Mouse (Mus musculus): ENCODE data around the gene Foxp1. TPM values are rescaled to one million over a fixed set of nuclear protein-coding genes. Genes with fewer than 3 reads are reported as not detected.
A peak's percentile ranks its signal among the peaks of the same experiment; 100 is the strongest.

The Foxp1 gene
- polyA plus RNA-seq, 1 experiment from 2014 or later, result 141 TPM

DNA sequence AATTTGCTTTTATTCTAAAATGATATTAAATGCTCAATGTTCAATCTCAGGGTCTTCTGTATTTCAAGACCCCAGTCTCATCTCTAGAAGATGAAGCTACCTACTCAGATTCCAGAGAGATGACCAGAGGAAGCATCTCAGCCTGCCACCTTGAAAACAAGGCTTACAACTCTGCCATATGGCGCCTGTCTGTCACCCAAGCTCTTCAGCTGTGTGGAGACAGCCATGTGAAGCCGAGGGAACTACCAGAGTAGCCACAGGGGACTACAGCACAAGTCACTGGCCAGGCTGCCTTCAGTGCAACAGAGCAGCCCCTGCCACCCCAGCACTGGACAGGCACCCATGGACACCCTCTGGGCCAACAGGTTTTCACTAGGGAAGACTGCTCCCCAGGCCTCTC lies 145.4 kb downstream of the Foxp1 start:
- no peak overlapping the region for H3K27ac ChIP-seq
- 0 out of 2 replicates have a peak overlapping the region, but pooled peaks have one; percentile 13 for H3K9ac ChIP-seq
- peaks cover 65% of the 10 kb centered on the region for H3K4me1 ChIP-seq
- no peak for ATAC-seq (ENCODE audit: low FRiP score, low read depth)
- 34% methylated on average over 2 of the region's 2 CpGs for WGBS
- H3K4me3 ChIP-seq, result no peak overlapping the region
- no peaks in the 10 kb centered on the region for H3K9me3 ChIP-seq
- H3K4me2 ChIP-seq (replicated peaks), result no peak overlapping the region
- H3K27me3 ChIP-seq, result 0 out of 2 replicates have a peak, but pooled peaks cover 3% of the 10 kb centered on the region
- H3K36me3 ChIP-seq, result no peaks in the 10 kb centered on the region

GRCm38 (mm10) chr6:99376721-99377120 lies 145.8 kb downstream of the Foxp1 start:
- 0 out of 2 replicates have a peak, but pooled peaks cover 3% of the 10 kb centered on the region for H3K27me3 ChIP-seq
- H3K4me1 ChIP-seq, result peaks cover 65% of the 10 kb centered on the region
- no peak overlapping the region for H3K9ac ChIP-seq
- no peak for ATAC-seq (ENCODE audit: low FRiP score, low read depth)
- H3K27ac ChIP-seq, result peak overlapping the region; percentile 22; the same call in 1 of the 2 replicates
- H3K9me3 ChIP-seq, result no peaks in the 10 kb centered on the region
- no peak overlapping the region for H3K4me3 ChIP-seq
- WGBS, result 31% methylated on average over 8 of the region's 8 CpGs
- 0 out of 2 replicates have a peak overlapping the region, but pooled peaks have one; percentile 7 for H3K4me2 ChIP-seq (replicated peaks)
- H3K36me3 ChIP-seq, result no peaks in the 10 kb centered on the region

- Histone ChIP-seq H3K4me1 (peaks cover 65% of the 10 kb centered on the region), H3K9ac (no peak overlapping the region), H3K27me3 (0 out of 2 replicates have a peak, but pooled peaks cover 3% of the 10 kb centered on the region), H3K9me3 (no peaks in the 10 kb centered on the region), H3K4me3 (no peak overlapping the region), H3K36me3 (no peaks in the 10 kb centered on the region), H3K4me2 (replicated peaks) (no peak overlapping the region), H3K27ac (no peak overlapping the region)
- 38% methylated on average over 6 of the region's 6 CpGs for WGBS
- no peak for ATAC-seq (ENCODE audit: low FRiP score, low read depth)
These were observed 146.7 kb downstream of the Foxp1 start for GRCm38 (mm10) chr6:99375865-99376264.

GRCm38 (mm10) chr6:99375376-99375775 lies 147.1 kb downstream of the Foxp1 start:
- no peak overlapping the region for H3K9ac ChIP-seq
- H3K9me3 ChIP-seq, result no peaks in the 10 kb centered on the region
- H3K27ac ChIP-seq, result no peak overlapping the region
- H3K4me3 ChIP-seq, result no peak overlapping the region
- H3K27me3 ChIP-seq, result 0 out of 2 replicates have a peak, but pooled peaks cover 3% of the 10 kb centered on the region
- ATAC-seq (ENCODE audit: low FRiP score, low read depth), result peak; percentile 21; the same call in 1 of the 2 replicates
- no peak overlapping the region for H3K4me2 ChIP-seq (replicated peaks)
- 50% methylated on average over 4 of the region's 4 CpGs for WGBS
- peaks cover 65% of the 10 kb centered on the region for H3K4me1 ChIP-seq
- H3K36me3 ChIP-seq, result no peaks in the 10 kb centered on the region

- peaks cover 60% of the 10 kb centered on the region for H3K4me1 ChIP-seq
- 58% methylated on average over 19 of the region's 19 CpGs for WGBS
- no peak overlapping the region for H3K9ac ChIP-seq
- no peaks in the 10 kb centered on the region for H3K9me3 ChIP-seq
- no peak overlapping the region for H3K4me2 ChIP-seq (replicated peaks)
- 0 out of 2 replicates have a peak, but pooled peaks cover 3% of the 10 kb centered on the region for H3K27me3 ChIP-seq
- ATAC-seq (ENCODE audit: low FRiP score, low read depth), result peak; percentile 33; the same call in 1 of the 2 replicates
- H3K36me3 ChIP-seq, result no peaks in the 10 kb centered on the region
- no peak overlapping the region; the same call in 1 of the 2 replicates for H3K27ac ChIP-seq
- H3K4me3 ChIP-seq, result no peak overlapping the region
These were observed 147.9 kb downstream of the Foxp1 start for GRCm38 (mm10) chr6:99374448-99375271.

DNA sequence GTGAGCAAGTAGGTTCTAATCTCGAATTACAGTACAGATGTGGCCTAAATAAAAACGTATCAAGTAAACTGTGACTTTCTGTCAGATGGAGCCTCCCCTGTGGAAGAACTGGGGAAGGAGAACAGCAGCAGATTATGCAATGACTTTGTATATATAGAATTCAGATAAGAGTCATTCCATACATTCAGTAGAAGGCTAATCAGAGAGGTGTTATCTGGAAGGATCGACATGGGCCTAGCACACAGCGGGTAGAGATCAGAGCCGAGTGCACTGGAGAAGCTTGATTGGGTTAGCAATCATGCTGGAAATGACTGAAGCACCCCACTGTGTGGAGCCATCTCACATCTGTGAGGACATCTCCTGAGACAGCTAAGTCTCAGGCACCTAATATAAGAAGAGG lies 150.1 kb downstream of the Foxp1 start:
- Histone ChIP-seq H3K4me3 (no peak overlapping the region), H3K9ac (no peak overlapping the region), H3K4me2 (replicated peaks) (no peak overlapping the region), H3K9me3 (no peaks in the 10 kb centered on the region), H3K4me1 (peaks cover 38% of the 10 kb centered on the region), H3K36me3 (no peaks in the 10 kb centered on the region; the same call in 1 of the 2 replicates), H3K27ac (no peak overlapping the region), H3K27me3 (0 out of 2 replicates have a peak, but pooled peaks cover 3% of the 10 kb centered on the region)
- no peak for ATAC-seq (ENCODE audit: low FRiP score, low read depth)
- WGBS, result 83% methylated on average over 5 of the region's 5 CpGs

- peaks cover 34% of the 10 kb centered on the region for H3K4me1 ChIP-seq
- H3K9ac ChIP-seq, result no peak overlapping the region
- H3K36me3 ChIP-seq, result peaks cover 2% of the 10 kb centered on the region; the same call in 1 of the 2 replicates
- no peak overlapping the region for H3K4me3 ChIP-seq
- no peak for ATAC-seq (ENCODE audit: low FRiP score, low read depth)
- no peak overlapping the region for H3K27ac ChIP-seq
- 83% methylated on average over 6 of the region's 6 CpGs for WGBS
- H3K4me2 ChIP-seq (replicated peaks), result no peak overlapping the region
- no peaks in the 10 kb centered on the region for H3K9me3 ChIP-seq
- 0 out of 2 replicates have a peak, but pooled peaks cover 3% of the 10 kb centered on the region for H3K27me3 ChIP-seq
These were observed 150.5 kb downstream of the Foxp1 start for GRCm38 (mm10) chr6:99372016-99372415.

GRCm38 (mm10) chr6:99369931-99370330 lies 152.6 kb downstream of the Foxp1 start:
- Histone ChIP-seq H3K4me3 (no peak overlapping the region), H3K9ac (no peak overlapping the region), H3K36me3 (peaks cover 11% of the 10 kb centered on the region; the same call in 1 of the 2 replicates), H3K9me3 (no peaks in the 10 kb centered on the region), H3K4me2 (replicated peaks) (no peak overlapping the region), H3K4me1 (peaks cover 13% of the 10 kb centered on the region), H3K27ac (no peak overlapping the region), H3K27me3 (no peaks in the 10 kb centered on the region)
- ATAC-seq (ENCODE audit: low FRiP score, low read depth), result no peak
- 87% methylated on average over 2 of the region's 2 CpGs for WGBS

- 73% methylated on average over 3 of the region's 3 CpGs for WGBS
- H3K36me3 ChIP-seq, result peaks cover 11% of the 10 kb centered on the region; the same call in 1 of the 2 replicates
- H3K9me3 ChIP-seq, result no peaks in the 10 kb centered on the region
These were observed 153.4 kb downstream of the Foxp1 start for GRCm38 (mm10) chr6:99369156-99369555.

GRCm38 (mm10) chr6:99368118-99368753 lies 154.3 kb downstream of the Foxp1 start:
- H3K36me3 ChIP-seq, result peaks cover 11% of the 10 kb centered on the region; the same call in 1 of the 2 replicates
- H3K4me2 ChIP-seq (replicated peaks), result no peak overlapping the region
- H3K9ac ChIP-seq, result no peak overlapping the region
- 0 out of 2 replicates have a peak, but pooled peaks cover 2% of the 10 kb centered on the region for H3K4me1 ChIP-seq
- no peaks in the 10 kb centered on the region for H3K27me3 ChIP-seq
- WGBS, result 83% methylated on average over 4 of the region's 4 CpGs
- ATAC-seq (ENCODE audit: low FRiP score, low read depth), result no peak
- H3K27ac ChIP-seq, result no peak overlapping the region
- H3K4me3 ChIP-seq, result no peak overlapping the region
- H3K9me3 ChIP-seq, result no peaks in the 10 kb centered on the region

More at GRCm38 (mm10) chr6:99369156-99369555, 153.4 kb downstream of the Foxp1 start:
- H3K4me2 ChIP-seq (replicated peaks), result no peak overlapping the region
- H3K4me3 ChIP-seq, result no peak overlapping the region
- no peak overlapping the region for H3K9ac ChIP-seq
- no peak for ATAC-seq (ENCODE audit: low FRiP score, low read depth)
- H3K27me3 ChIP-seq, result no peaks in the 10 kb centered on the region
- H3K27ac ChIP-seq, result no peak overlapping the region
- 0 out of 2 replicates have a peak, but pooled peaks cover 6% of the 10 kb centered on the region for H3K4me1 ChIP-seq

DNA sequence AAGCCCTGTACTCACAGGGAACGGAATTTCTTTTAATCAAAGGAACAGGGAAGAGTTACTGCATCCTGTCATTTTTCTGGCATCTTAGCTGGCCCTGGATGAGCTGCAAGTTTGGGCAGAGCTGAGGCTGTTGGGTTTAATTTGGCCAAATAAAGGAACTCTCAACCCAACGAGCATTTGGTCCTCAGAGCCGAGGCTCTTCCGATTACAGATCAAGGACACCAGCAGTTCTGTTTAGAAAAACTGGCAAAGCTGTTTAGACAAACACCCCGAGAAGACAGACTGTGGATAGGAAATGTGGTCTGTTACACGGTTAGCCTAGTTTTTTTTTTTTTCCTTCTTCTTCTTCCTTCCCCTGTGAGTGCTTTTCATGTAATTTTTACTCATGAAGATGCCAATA lies 158.0 kb downstream of the Foxp1 start:
- Histone ChIP-seq H3K4me2 (replicated peaks) (no peak overlapping the region), H3K36me3 (peaks cover 11% of the 10 kb centered on the region; the same call in 1 of the 2 replicates), H3K4me3 (no peak overlapping the region), H3K27me3 (no peaks in the 10 kb centered on the region), H3K9me3 (no peaks in the 10 kb centered on the region), H3K9ac (no peak overlapping the region), H3K27ac (no peak overlapping the region), H3K4me1 (no peaks in the 10 kb centered on the region)
- 49% methylated on average over 6 of the region's 6 CpGs for WGBS
- no peak for ATAC-seq (ENCODE audit: low FRiP score, low read depth)

DNA sequence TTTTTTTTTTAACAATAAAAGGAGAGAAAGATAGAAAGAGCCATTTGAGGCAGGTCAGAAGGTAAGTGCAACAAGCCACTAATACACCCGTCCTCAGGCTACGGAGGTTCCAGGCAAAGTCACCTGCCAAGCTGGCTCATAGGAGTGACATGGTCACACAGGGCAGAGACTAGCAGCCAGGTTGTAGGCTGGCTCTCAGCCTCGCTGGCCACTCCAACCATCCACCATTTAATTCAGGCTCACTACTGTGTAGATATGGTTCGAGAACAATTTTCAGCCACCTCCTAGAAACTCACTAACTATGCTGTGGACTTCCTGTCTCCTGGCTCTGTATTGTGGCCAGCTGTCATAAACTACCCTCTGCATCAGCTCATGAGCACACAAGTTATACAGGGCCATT lies 161.9 kb downstream of the Foxp1 start:
- ATAC-seq (ENCODE audit: low FRiP score, low read depth), result no peak
- 83% methylated on average over 4 of the region's 4 CpGs for WGBS
- no peaks in the 10 kb centered on the region for H3K36me3 ChIP-seq

More for the DNA sequence above, 161.9 kb downstream of the Foxp1 start:
- Histone ChIP-seq H3K4me1 (no peaks in the 10 kb centered on the region), H3K9me3 (no peaks in the 10 kb centered on the region), H3K4me2 (replicated peaks) (no peak overlapping the region), H3K9ac (no peak overlapping the region), H3K4me3 (no peak overlapping the region), H3K27me3 (no peaks in the 10 kb centered on the region), H3K27ac (no peak overlapping the region)
